11 mouse cellular contexts compared by ENCODE assay signal in genomic region chr9:44645924-44646323, GRCm38 (mm10). TPM values are rescaled to one million over a fixed set of nuclear protein-coding genes. Genes with fewer than 3 reads are reported as not detected.
A peak's percentile ranks its signal among the peaks of the same experiment; 100 is the strongest.
DNase-seq lines count a peak whose midpoint lies in the region; ATAC-seq lines count a peak whose summit lies in the region.
"Had no signal": no experiment of that assay in that cellular context is flagged by ENCODE, and none has a peak within 500 bp of the region (broad histone marks: within the 10 kb centered on the region; RNA-seq: fewer than 3 reads in every experiment).

No protein-coding gene starts in this region.

- H3K27ac ChIP-seq in midbrain, embryonic 15.5 days: no peak overlapping the region
- no peak overlapping the region for H3K27ac ChIP-seq in hindbrain, embryonic 13.5 days

- H3K4me2 ChIP-seq in midbrain, embryonic 15.5 days: no peak overlapping the region
- H3K4me2 ChIP-seq in hindbrain, embryonic 13.5 days: no peak overlapping the region

- H3K9ac ChIP-seq in midbrain, embryonic 15.5 days: no peak overlapping the region
- H3K9ac ChIP-seq in hindbrain, embryonic 13.5 days: no peak overlapping the region

- no peaks in the 10 kb centered on the region for H3K9me3 ChIP-seq in midbrain, embryonic 15.5 days
- no peaks in the 10 kb centered on the region for H3K9me3 ChIP-seq in hindbrain, embryonic 13.5 days

- 70% methylated on average over 15 of the region's 15 CpGs for WGBS in midbrain, embryonic 15.5 days
- 74% methylated on average over 15 of the region's 15 CpGs for WGBS in hindbrain, embryonic 13.5 days

- no peaks in the 10 kb centered on the region for H3K27me3 ChIP-seq in midbrain, embryonic 15.5 days (replicated peaks)
- H3K27me3 ChIP-seq in hindbrain, embryonic 13.5 days: no peaks in the 10 kb centered on the region

- peak; percentile 30 for DNase-seq in kidney, postnatal 14 days
- no peak for DNase-seq in kidney, adult 8-10 months
- DNase-seq in induced T-regulatory cell, adult 2 months (ENCODE audit: low read depth): peak; percentile 89
- DNase-seq in thymus, postnatal 4 days: peak; percentile 77
- DNase-seq in urinary bladder, postnatal 36 days (ENCODE audit: low spot score in 2 of 2): no peak

- peak; percentile 73 for ATAC-seq in megakaryocyte-erythroid progenitor cell, adult 5-6 weeks (replicated peaks; ENCODE audit: low FRiP score, low TSS enrichment, poor library complexity, severe bottlenecking)
- ATAC-seq in midbrain, embryonic 15.5 days (replicated peaks): no peak
- ATAC-seq in hindbrain, embryonic 13.5 days (ENCODE audit: low FRiP score): no peak

- no peaks in the 10 kb centered on the region for H3K4me1 ChIP-seq in midbrain, embryonic 15.5 days
- H3K4me1 ChIP-seq in hindbrain, embryonic 13.5 days (replicated peaks): no peaks in the 10 kb centered on the region

- H3K4me3 ChIP-seq in midbrain, embryonic 15.5 days: no peak overlapping the region
- H3K4me3 ChIP-seq in hindbrain, embryonic 13.5 days: no peak overlapping the region

- no peaks in the 10 kb centered on the region for H3K36me3 ChIP-seq in midbrain, embryonic 15.5 days (replicated peaks)
- no peaks in the 10 kb centered on the region for H3K36me3 ChIP-seq in hindbrain, embryonic 13.5 days

RNA-seq across cellular contexts. Expression of gene Treh, which starts 27.1 kb away (rescaled TPM):
- total RNA-seq in megakaryocyte-erythroid progenitor cell, adult 5-6 weeks (2014; fragmentation: Nextera tagmentation): not detected in 2 replicates
- not detected in 2 replicates for total RNA-seq in megakaryocyte-erythroid progenitor cell, adult 5-6 weeks (2017)
- polyA plus RNA-seq in midbrain, embryonic 15.5 days (2015; fragmentation: Nextera tagmentation; extraction: Ambion mirVana): not detected in 2 replicates
- polyA plus RNA-seq in hindbrain, embryonic 13.5 days (2015; fragmentation: Nextera tagmentation; extraction: Ambion mirVana): not detected in 2 replicates
- total RNA-seq: left cerebral cortex, adult 18-20 months had no signal
- polyA plus RNA-seq: neural tube, embryonic 11.5 days; testis, adult 2 months had no signal

RNA-seq across cellular contexts. Expression of gene Ddx6, which starts 41.2 kb away (rescaled TPM):
- 73.6 and 92.1 TPM in 2 replicates for total RNA-seq in megakaryocyte-erythroid progenitor cell, adult 5-6 weeks (2014; fragmentation: Nextera tagmentation)
- 76.4 and 93.3 TPM in 2 replicates for total RNA-seq in megakaryocyte-erythroid progenitor cell, adult 5-6 weeks (2017)
- 20.7 and 22.6 TPM in 2 replicates for polyA plus RNA-seq in midbrain, embryonic 15.5 days (2015; fragmentation: Nextera tagmentation; extraction: Ambion mirVana)
- polyA plus RNA-seq in hindbrain, embryonic 13.5 days (2015; fragmentation: Nextera tagmentation; extraction: Ambion mirVana): 26.1 and 28.2 TPM in 2 replicates

Comparison
In these comparisons a context has a peak if more than half of its experiments do, and no peak if none do; other contexts are left out.
1. DNase-seq: peak in kidney, postnatal 14 days (single experiment), induced T-regulatory cell, adult 2 months (single experiment) and thymus, postnatal 4 days (single experiment); none in kidney, adult 8-10 months (0 of 2) and urinary bladder, postnatal 36 days (0 of 2).